Mouse (Mus musculus): ENCODE results near the gene Zfp523. TPM values are rescaled to one million over a fixed set of nuclear protein-coding genes. Genes with fewer than 3 reads are reported as not detected.

Zfp523 gene
- polyA plus RNA-seq, 1 experiment from 2014 or later: 41.8 TPM

GRCm38 (mm10) chr17:28237362-28237761, 60.4 kb downstream of the Zfp523 start:
- no peak for ATAC-seq (ENCODE audit: low FRiP score, low TSS enrichment)
- H3K4me2 ChIP-seq (ENCODE audit: low read length): no peak overlapping the region
- H3K36me3 ChIP-seq (ENCODE audit: control insufficient read depth, insufficient read depth, low read length): peaks cover 8% of the 10 kb centered on the region; the same call in 1 of the 2 replicates
- no peak for DNase-seq
- no peaks in the 10 kb centered on the region for H3K9me3 ChIP-seq (ENCODE audit: control insufficient read depth, low read length)
- H3K9ac ChIP-seq (replicated peaks; ENCODE audit: low read length): no peak overlapping the region
- 0 out of 2 replicates have a peak overlapping the region, but pooled peaks have one; percentile 13 for H3K27ac ChIP-seq (replicated peaks; ENCODE audit: low read depth, low read length)
- no peak overlapping the region for H3K4me3 ChIP-seq (replicated peaks; ENCODE audit: low read depth, low read length)
- peaks cover 7% of the 10 kb centered on the region; the same call in 1 of the 2 replicates for H3K4me1 ChIP-seq (ENCODE audit: control insufficient read depth, insufficient read depth, low read length)
- WGBS: 50% methylated on average over 5 of the region's 5 CpGs
- H3K27me3 ChIP-seq (ENCODE audit: control insufficient read depth, insufficient read depth, low read length): no peaks in the 10 kb centered on the region

GRCm38 (mm10) chr17:28237874-28238273, 60.9 kb downstream of the Zfp523 start:
- no peak overlapping the region for H3K27ac ChIP-seq (replicated peaks; ENCODE audit: low read depth, low read length)
- DNase-seq (no peak), ATAC-seq (ENCODE audit: low FRiP score, low TSS enrichment) (no peak)

GRCm38 (mm10) chr17:28240846-28241245, 63.9 kb downstream of the Zfp523 start:
- WGBS: 95% methylated on average over 5 of the region's 5 CpGs
- Histone ChIP-seq H3K27me3 (ENCODE audit: control insufficient read depth, insufficient read depth, low read length) (no peaks in the 10 kb centered on the region), H3K4me2 (ENCODE audit: low read length) (no peak overlapping the region), H3K27ac (replicated peaks; ENCODE audit: low read depth, low read length) (no peak overlapping the region), H3K9ac (replicated peaks; ENCODE audit: low read length) (no peak overlapping the region), H3K4me1 (ENCODE audit: control insufficient read depth, insufficient read depth, low read length) (no peaks in the 10 kb centered on the region), H3K9me3 (ENCODE audit: control insufficient read depth, low read length) (no peaks in the 10 kb centered on the region), H3K36me3 (ENCODE audit: control insufficient read depth, insufficient read depth, low read length) (peaks cover 8% of the 10 kb centered on the region; the same call in 1 of the 2 replicates), H3K4me3 (replicated peaks; ENCODE audit: low read depth, low read length) (no peak overlapping the region)
- ATAC-seq (ENCODE audit: low FRiP score, low TSS enrichment) (no peak), DNase-seq (no peak)

More at GRCm38 (mm10) chr17:28237874-28238273, 60.9 kb downstream of the Zfp523 start:
- H3K36me3 ChIP-seq (ENCODE audit: control insufficient read depth, insufficient read depth, low read length): peaks cover 8% of the 10 kb centered on the region; the same call in 1 of the 2 replicates
- H3K4me2 ChIP-seq (ENCODE audit: low read length): no peak overlapping the region
- H3K9me3 ChIP-seq (ENCODE audit: control insufficient read depth, low read length): no peaks in the 10 kb centered on the region
- WGBS: 74% methylated on average over 6 of the region's 6 CpGs
- no peaks in the 10 kb centered on the region for H3K27me3 ChIP-seq (ENCODE audit: control insufficient read depth, insufficient read depth, low read length)
- no peak overlapping the region for H3K9ac ChIP-seq (replicated peaks; ENCODE audit: low read length)
- peaks cover 7% of the 10 kb centered on the region; the same call in 1 of the 2 replicates for H3K4me1 ChIP-seq (ENCODE audit: control insufficient read depth, insufficient read depth, low read length)
- no peak overlapping the region for H3K4me3 ChIP-seq (replicated peaks; ENCODE audit: low read depth, low read length)

GRCm38 (mm10) chr17:28242296-28242695, 65.4 kb downstream of the Zfp523 start:
- Histone ChIP-seq H3K4me3 (replicated peaks; ENCODE audit: low read depth, low read length) (no peak overlapping the region), H3K27me3 (ENCODE audit: control insufficient read depth, insufficient read depth, low read length) (no peaks in the 10 kb centered on the region), H3K27ac (replicated peaks; ENCODE audit: low read depth, low read length) (no peak overlapping the region), H3K36me3 (ENCODE audit: control insufficient read depth, insufficient read depth, low read length) (peaks cover 8% of the 10 kb centered on the region; the same call in 1 of the 2 replicates), H3K9ac (replicated peaks; ENCODE audit: low read length) (no peak overlapping the region), H3K4me1 (ENCODE audit: control insufficient read depth, insufficient read depth, low read length) (no peaks in the 10 kb centered on the region), H3K9me3 (ENCODE audit: control insufficient read depth, low read length) (no peaks in the 10 kb centered on the region), H3K4me2 (ENCODE audit: low read length) (no peak overlapping the region)
- 86% methylated on average over 6 of the region's 6 CpGs for WGBS
- DNase-seq (no peak), ATAC-seq (ENCODE audit: low FRiP score, low TSS enrichment) (no peak)

GRCm38 (mm10) chr17:28244214-28244613, 67.3 kb downstream of the Zfp523 start:
- no peak for ATAC-seq (ENCODE audit: low FRiP score, low TSS enrichment)
- peak overlapping the region; percentile 32; the same call in 1 of the 2 replicates for H3K27ac ChIP-seq (replicated peaks; ENCODE audit: low read depth, low read length)
- H3K4me1 ChIP-seq (ENCODE audit: control insufficient read depth, insufficient read depth, low read length): no peaks in the 10 kb centered on the region
- 82% methylated on average over 6 of the region's 6 CpGs for WGBS
- no peaks in the 10 kb centered on the region for H3K9me3 ChIP-seq (ENCODE audit: control insufficient read depth, low read length)
- H3K4me3 ChIP-seq (replicated peaks; ENCODE audit: low read depth, low read length): no peak overlapping the region
- H3K9ac ChIP-seq (replicated peaks; ENCODE audit: low read length): no peak overlapping the region
- no peaks in the 10 kb centered on the region for H3K27me3 ChIP-seq (ENCODE audit: control insufficient read depth, insufficient read depth, low read length)
- DNase-seq: no peak
- H3K4me2 ChIP-seq (ENCODE audit: low read length): no peak overlapping the region
- H3K36me3 ChIP-seq (ENCODE audit: control insufficient read depth, insufficient read depth, low read length): peaks cover 8% of the 10 kb centered on the region; the same call in 1 of the 2 replicates

GRCm38 (mm10) chr17:28244714-28245113, 67.8 kb downstream of the Zfp523 start:
- peak; percentile 55 for DNase-seq
- no peaks in the 10 kb centered on the region for H3K27me3 ChIP-seq (ENCODE audit: control insufficient read depth, insufficient read depth, low read length)
- WGBS: 35% methylated on average over 6 of the region's 6 CpGs

GRCm38 (mm10) chr17:28246640-28247039, 69.7 kb downstream of the Zfp523 start:
- Histone ChIP-seq H3K9me3 (ENCODE audit: control insufficient read depth, low read length) (no peaks in the 10 kb centered on the region), H3K27ac (replicated peaks; ENCODE audit: low read depth, low read length) (no peak overlapping the region), H3K36me3 (ENCODE audit: control insufficient read depth, insufficient read depth, low read length) (no peaks in the 10 kb centered on the region), H3K27me3 (ENCODE audit: control insufficient read depth, insufficient read depth, low read length) (no peaks in the 10 kb centered on the region), H3K9ac (replicated peaks; ENCODE audit: low read length) (no peak overlapping the region), H3K4me1 (ENCODE audit: control insufficient read depth, insufficient read depth, low read length) (no peaks in the 10 kb centered on the region), H3K4me2 (ENCODE audit: low read length) (no peak overlapping the region), H3K4me3 (replicated peaks; ENCODE audit: low read depth, low read length) (no peak overlapping the region)
- ATAC-seq (ENCODE audit: low FRiP score, low TSS enrichment) (no peak), DNase-seq (no peak)
- 80% methylated on average over 11 of the region's 11 CpGs for WGBS

More at GRCm38 (mm10) chr17:28244714-28245113, 67.8 kb downstream of the Zfp523 start:
- Histone ChIP-seq H3K4me3 (replicated peaks; ENCODE audit: low read depth, low read length) (no peak overlapping the region), H3K9ac (replicated peaks; ENCODE audit: low read length) (no peak overlapping the region), H3K4me1 (ENCODE audit: control insufficient read depth, insufficient read depth, low read length) (no peaks in the 10 kb centered on the region), H3K4me2 (ENCODE audit: low read length) (no peak overlapping the region), H3K9me3 (ENCODE audit: control insufficient read depth, low read length) (no peaks in the 10 kb centered on the region), H3K36me3 (ENCODE audit: control insufficient read depth, insufficient read depth, low read length) (peaks cover 8% of the 10 kb centered on the region; the same call in 1 of the 2 replicates), H3K27ac (replicated peaks; ENCODE audit: low read depth, low read length) (peak overlapping the region; percentile 32; the same call in 1 of the 2 replicates)
- ATAC-seq (ENCODE audit: low FRiP score, low TSS enrichment): peak; percentile 48; the same call in 1 of the 2 replicates

- no peak overlapping the region for H3K4me3 ChIP-seq (replicated peaks; ENCODE audit: low read depth, low read length)
- H3K9ac ChIP-seq (replicated peaks; ENCODE audit: low read length): no peak overlapping the region
- ATAC-seq (ENCODE audit: low FRiP score, low TSS enrichment) (no peak), DNase-seq (no peak)
- 73% methylated on average over 6 of the region's 6 CpGs for WGBS
- no peaks in the 10 kb centered on the region for H3K27me3 ChIP-seq (ENCODE audit: control insufficient read depth, insufficient read depth, low read length)
- no peak overlapping the region for H3K4me2 ChIP-seq (ENCODE audit: low read length)
- H3K36me3 ChIP-seq (ENCODE audit: control insufficient read depth, insufficient read depth, low read length): no peaks in the 10 kb centered on the region
- no peaks in the 10 kb centered on the region for H3K9me3 ChIP-seq (ENCODE audit: control insufficient read depth, low read length)
- H3K4me1 ChIP-seq (ENCODE audit: control insufficient read depth, insufficient read depth, low read length): no peaks in the 10 kb centered on the region
- H3K27ac ChIP-seq (replicated peaks; ENCODE audit: low read depth, low read length): no peak overlapping the region
Observed at GRCm38 (mm10) chr17:28247613-28248012, 70.7 kb downstream of the Zfp523 start.

- 81% methylated on average over 12 of the region's 12 CpGs for WGBS
- H3K4me1 ChIP-seq (ENCODE audit: control insufficient read depth, insufficient read depth, low read length): no peaks in the 10 kb centered on the region
- H3K27ac ChIP-seq (replicated peaks; ENCODE audit: low read depth, low read length): no peak overlapping the region
- H3K36me3 ChIP-seq (ENCODE audit: control insufficient read depth, insufficient read depth, low read length): no peaks in the 10 kb centered on the region
- H3K4me3 ChIP-seq (replicated peaks; ENCODE audit: low read depth, low read length): no peak overlapping the region
- DNase-seq (no peak), ATAC-seq (ENCODE audit: low FRiP score, low TSS enrichment) (no peak)
- H3K4me2 ChIP-seq (ENCODE audit: low read length): no peak overlapping the region
- H3K27me3 ChIP-seq (ENCODE audit: control insufficient read depth, insufficient read depth, low read length): no peaks in the 10 kb centered on the region
- H3K9ac ChIP-seq (replicated peaks; ENCODE audit: low read length): no peak overlapping the region
- H3K9me3 ChIP-seq (ENCODE audit: control insufficient read depth, low read length): no peaks in the 10 kb centered on the region
Observed at GRCm38 (mm10) chr17:28249062-28249461, 72.1 kb downstream of the Zfp523 start.
